Mouse (Mus musculus): ENCODE measurements around the gene Ass1.

Gene Ass1

DNA sequence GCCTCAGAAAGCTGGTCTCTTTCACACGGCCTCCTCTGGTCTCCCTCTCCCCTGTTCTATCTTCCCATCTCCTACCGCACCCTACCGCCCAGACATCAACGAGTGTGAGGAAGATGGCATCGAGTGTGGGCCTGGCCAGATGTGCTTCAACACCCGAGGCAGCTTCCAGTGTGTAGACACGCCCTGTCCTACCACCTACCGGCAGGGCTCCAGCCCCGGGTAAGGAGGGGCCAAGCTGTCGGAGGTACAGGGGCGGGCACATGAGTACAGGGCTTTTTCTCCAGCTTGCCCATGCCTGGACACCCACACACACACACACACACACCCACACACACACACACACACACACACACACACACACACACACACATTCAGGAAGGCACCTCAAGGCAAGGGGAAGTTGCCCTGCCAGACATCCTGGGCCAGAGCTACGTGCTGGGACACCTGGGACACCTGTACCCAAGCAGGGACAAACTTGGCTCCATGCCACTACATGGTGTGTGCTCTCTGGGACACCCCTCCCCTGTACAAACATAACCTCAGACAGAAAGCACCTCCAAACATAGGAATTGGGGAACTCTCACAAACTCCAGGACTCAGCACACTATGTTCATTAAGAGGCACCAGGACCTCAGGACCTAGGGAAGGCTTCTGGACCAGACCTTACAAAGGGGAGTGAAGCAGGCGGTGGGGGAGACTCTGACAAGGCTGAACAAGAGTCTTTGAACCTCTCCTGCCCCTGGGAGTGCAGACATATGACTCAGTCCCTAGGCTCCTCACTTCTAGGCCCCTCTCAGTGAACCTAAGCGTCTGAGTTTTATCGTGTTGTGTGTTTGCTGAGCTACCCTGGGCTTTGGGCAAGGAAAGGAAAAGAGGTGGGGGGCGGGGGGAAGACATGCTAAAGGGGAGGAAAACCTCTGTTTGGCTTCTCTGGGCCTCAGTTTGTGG, 10.7 kb upstream of the Ass1 start:
- DNase-seq = no peak

DNA sequence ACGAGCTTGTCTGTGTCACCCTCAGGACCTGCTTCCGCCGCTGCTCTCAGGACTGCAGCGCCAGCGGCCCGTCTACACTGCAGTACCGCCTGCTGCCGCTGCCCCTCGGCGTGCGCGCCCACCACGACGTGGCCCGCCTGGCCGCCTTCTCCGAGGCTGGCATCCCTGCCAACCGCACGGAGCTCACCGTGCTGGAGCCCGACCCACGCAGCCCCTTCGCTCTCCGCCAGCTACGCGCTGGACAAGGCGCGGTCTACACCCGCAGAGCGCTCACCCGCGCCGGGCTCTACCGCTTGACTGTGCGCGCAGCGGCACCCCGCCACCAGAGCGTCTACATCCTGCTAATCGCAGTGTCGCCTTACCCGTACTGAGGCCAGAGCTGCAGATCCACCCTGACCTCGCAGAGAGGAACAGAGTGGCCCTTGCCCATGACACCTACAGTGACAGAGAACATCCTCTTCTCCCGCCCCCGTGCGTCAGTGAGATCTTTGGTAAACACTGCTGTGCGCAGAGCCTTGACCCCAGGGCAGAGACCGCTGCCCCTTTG, 9.9 kb upstream of the Ass1 start:
- DNase-seq = no peak

DNA sequence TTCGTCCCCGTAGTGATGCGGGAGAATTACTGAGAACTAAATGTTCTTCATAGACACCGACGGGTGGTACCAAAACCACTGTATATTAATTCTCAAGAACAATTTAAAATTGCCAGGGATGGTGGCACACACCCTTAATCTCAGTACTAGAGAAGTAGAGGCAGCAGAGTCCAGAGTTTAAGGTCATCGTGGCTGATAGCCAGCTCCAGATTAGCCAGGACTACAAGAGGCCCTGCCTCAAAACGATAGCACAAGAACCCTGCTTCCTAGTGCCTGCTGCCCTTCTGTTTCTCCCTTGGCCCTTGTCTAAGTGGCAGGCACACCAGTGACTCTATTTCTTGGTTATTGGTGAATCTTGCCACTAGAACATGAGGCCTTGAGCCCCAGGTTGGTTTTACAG, 9.1 kb upstream of the Ass1 start:
- no peak for DNase-seq

DNA sequence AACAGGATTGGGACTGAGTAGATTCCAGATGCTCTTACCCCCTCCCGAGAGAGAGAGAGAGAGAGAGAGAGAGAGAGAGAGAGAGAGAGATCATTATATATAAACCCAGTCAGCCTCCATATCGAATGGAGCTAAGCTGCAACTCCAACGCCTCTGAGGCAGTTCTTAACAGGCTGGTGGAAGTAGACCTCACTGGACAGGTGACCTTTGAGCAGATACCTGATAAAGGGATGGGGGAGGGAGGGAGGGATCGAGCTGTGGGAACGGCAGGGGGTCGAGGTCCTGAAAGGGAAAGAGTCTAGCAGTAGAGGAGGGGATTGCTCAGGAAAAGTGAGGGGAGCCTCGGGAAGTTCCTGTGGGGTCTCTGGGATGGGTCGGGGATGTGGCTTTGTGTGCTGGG, 8.0 kb upstream of the Ass1 start:
- no peak for DNase-seq

DNA sequence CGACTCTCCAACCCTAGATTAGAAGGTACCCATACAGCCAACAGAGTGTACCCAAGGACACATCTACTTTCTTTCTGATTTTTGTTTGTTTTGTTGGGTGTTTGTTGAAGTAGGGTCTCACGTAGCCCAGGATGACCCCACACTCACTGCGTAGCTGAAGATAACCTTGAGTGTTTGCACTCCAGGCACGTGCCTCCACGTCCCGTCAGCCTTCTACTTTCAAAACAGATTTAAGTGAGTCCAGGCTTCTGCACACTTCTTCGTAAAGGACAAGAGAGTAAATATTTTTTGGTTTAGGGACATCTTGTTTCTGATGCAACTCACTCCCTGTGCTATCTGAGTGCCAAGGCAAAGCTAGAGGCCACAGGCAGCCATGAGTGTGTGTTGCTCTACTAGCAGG, 6.8 kb upstream of the Ass1 start:
- no peak for DNase-seq

DNA sequence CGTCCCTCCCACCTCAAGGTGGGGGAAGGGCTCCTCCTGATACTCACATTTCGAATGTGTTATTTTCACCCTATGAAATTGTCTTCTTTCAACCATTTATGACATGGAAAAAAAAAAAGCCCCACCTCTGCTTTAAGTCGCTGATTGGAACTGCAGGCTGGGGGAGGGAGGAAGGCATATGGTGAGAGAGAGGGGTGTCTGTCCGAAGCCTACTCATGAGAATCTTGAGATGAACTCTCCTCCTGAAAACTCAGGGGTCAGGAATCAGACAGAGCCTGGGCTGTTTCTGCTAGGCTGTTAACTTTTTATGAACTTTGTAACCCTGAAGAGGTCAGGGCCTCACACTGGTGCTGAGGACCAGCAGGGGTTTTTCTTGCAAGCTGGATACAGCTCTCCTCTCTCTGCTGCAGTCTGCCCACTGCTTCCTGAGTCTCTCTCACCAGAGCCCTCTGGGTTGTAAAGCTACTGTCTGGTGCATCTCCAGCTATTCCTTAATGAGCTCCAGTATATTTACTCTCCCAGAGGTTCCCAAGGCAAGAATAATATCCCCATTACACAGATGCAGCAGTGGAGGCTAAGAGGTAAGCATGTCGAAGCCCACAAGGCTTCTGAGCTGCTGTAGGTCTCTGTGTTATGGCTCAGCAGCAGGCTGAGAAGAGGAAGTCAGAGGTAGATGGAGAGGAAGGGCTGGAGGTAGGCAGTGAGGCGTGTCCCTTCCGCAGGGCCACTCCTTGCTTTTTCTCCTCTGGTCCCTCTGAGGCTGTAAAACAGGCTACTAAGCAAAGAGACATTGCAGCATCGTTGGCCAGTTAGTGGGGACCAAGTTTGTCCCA, 6.1 kb upstream of the Ass1 start:
- DNase-seq = no peak

DNA sequence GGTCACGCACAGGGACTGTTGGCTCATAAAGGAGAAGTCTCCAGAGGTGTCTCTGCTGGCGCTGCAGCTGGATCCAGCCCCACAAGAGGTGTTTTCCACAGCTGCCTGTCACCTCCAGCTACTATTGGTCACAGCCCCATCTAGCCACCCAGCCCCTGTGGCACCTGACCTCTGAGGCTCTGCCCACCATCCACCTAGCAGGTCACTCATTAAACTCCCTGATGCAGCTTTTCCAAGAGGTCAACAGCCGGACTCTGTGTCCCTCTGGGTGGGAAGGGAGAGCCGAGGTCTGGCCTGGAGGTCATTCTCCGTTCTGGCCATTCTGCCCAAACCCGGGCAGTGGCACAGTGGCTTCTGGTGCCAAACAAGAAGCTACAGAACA, 5.5 kb upstream of the Ass1 start:
- no peak for DNase-seq

DNA sequence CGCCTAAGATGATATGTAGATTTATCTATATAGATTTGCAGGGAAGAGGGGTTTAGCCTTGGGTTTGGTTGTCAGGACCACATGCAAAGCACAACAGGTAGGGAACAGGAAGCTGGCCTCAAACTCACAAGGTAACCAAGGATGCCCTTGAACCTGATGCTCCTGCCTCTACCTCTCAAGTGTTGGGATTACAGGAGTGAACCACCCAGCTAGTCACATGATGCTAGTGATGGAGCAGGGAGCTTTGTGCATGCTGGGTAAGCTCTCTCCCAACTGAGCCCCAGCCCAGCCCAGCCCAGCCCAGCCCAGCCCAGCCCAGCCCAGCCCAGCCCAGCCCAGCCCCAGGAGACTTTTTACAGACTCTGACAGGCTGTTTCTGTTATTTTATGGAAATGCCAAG, 2.5 kb upstream of the Ass1 start:
- no peak for DNase-seq

DNA sequence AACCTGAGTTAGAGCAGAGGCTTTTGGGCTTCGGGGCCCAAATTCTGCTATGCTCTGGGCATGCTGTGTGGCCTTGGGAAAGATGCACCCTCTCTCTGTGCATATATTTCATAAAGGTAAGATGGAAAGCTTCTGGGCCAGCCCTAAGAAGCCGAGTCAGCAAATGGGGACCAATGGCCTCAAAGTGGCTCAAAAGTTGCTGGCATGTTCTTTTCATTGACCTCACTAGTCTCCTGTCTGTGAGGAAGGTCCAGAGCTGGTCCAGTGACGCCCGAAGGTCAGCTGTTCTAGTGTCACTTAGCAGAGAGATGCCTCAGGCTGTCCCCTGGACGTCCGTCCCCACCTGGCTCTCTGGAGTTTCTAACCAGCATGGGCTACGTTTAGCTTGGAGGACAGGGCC, 1.1 kb upstream of the Ass1 start:
- no peak for DNase-seq

DNA sequence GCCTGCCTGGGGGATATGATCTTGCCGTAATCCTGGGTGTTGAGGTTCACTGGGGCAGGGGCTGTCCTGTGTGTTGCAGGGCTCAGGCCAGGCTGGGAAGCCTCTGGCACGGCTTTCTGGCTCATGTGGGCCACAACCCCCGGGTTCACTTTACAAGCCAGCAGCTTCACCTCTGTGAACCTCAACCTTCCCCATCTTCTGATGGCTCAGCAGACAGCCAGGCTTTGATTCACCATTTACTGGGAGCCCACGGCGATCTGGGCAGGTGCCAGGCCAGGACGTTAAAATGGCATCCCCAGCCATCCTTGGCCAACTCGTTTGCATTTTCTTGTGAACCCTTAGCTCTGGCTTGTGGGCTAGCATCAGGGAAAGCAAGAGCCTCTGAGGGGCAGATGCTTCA, 527 bp upstream of the Ass1 start:
- DNase-seq = no peak

DNA sequence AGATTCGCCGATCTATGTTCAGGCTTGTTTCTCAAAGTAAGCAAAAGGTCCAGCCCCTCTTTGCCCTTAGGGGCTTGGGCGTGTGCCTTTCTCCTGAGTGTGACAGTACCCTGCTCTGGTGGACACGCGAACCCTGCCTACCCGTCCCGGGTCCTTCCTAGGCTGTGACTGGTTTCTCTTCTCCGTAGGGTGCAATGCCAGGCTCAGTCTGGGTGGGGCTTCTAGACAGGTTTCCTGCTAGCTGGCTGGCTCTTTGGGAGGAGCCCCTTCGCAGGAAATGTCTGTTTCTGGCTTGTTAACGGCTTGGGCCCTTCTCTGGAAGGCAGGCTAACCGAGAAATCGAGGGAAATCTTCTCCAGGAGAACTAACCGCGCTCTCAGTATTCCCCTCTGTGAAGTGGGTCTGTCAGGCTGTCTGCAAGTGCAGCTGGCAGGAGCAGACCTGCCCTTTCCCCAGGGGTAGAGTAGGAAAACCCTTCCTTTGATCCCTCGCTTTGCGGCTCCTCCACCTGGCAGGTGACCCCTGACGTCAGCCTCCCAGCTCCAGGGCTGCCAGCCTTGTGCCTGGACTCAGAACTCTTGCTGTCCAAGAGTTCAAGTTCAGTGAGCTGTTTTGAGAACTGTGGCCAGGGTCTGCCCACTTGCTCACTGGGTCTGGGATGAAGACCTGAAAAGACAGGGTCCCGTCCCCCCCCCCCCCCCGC, 827 bp downstream of the Ass1 start:
- no peak for DNase-seq

DNA sequence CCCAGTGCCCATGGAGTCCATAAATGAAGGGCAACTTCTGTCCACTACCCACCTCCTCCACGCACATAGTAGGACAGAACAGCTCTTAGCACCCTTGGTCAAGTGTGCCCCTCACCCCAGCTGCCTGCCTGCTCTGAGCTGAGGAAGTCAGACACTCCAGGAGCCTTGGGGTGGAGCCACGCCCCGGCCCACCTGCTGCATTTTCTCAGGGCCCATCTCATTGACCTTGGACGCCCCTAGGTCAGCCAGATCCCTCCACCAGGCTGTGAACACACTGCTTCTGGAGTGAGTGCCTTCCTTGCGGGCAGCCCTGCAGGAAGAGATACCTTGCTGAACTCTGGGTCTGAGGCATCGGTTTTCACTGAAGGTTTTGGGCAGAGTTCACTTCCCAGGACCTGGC, 1.6 kb downstream of the Ass1 start:
- no peak for DNase-seq

DNA sequence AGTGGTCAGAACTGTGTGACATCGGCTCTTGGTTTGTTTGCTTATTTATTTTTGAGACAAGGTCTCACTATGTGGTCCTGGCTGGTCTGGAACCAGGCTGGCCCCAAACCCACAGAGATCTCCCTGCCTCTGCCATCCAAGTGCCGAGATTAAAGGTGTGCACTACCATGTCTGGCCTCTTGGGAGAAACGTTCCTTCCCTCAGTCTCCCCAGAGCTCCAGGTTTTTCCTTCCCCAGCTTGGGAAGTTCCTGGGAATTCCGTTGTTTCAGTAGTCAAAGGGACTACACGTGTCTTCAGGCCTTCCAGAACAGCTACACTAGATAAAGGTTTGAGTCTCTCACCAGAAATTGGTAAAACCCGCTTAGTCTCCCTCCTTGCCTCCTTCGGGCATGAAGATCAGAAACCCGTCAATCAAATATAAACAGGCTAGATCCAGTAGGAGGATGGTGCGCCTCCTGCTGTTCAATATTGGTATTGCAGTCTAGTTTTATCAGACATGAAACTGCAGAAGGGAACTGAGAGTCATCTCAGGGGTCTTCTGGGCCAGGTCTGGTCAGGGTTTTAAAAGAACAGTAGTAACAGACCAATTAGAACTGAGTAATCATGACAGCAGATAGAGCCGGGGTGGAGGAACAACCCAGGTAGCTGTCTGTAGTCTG, 2.5 kb downstream of the Ass1 start:
- no peak for DNase-seq

DNA sequence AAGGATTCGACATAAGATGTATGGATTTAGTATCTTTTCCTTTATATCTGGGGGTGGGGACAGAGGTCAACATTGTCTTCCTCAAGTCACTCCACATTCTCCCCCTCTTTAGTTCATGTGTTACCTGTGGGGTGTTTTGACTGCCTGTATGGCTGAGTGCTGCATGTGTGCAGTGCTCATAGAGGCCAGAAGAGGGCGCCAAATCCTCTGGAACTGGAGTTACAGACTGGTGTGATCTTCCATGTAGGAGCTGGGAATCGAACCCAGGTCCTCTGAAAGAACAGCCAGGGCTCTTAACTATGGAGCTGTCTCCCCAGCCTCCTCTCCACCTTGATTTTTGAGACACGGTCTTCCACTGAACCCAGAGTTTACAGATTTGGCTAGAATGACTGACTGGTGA, 3.9 kb downstream of the Ass1 start:
- no peak for DNase-seq

DNA sequence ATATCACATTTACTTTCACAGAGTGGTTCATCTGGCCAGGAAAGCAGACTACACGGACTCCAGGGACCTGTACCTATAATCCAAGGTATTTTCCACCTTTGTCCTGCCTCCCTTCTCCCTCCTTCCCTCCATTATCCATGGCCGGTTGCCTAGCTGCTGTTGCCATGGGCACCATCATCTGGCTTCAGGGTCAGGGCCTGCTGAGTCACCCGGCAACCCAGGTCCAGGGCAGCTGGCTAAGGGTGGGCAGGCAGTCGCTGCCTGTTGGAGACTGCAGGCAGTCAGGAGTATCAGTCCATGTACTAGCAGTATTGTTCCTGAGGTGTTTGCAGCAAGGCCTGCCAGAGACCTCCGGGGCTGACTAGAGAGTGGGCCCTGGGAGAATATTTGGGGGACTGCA, 4.7 kb downstream of the Ass1 start:
- DNase-seq = no peak

DNA sequence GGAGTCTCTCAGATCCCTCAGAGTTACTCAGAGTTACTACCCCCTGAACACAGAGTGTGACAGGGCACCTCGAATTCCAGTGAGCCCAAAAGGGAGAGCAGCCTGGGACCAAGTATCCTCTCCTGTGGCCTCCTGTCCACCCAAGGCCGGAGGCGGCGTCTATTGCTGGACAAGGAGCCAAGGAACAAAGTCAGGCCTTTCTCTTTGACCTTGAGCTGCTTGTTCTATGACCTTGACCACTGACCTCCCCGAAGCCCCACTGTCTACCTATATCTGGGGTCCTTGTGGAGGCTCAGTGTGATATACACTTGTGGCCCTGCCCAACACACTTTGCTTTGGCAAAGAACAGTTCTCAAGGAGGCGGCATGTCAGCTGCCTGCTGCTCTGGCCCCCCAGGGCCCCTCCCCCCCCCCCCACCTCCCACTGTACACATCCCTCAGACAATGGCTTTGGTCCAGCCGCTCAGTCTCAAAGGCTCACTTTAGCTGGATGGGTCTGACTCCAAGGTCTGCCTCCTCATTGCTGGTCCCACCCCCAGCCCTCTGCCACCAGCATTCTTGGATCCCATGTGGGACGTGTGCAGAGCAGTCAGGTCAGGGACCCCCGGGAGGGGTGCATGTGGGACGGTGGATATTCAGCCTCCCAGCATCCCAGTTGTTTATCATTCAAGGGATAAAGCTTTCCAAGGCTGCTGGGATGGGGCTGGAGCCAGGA, 6.3 kb downstream of the Ass1 start:
- no peak for DNase-seq

DNA sequence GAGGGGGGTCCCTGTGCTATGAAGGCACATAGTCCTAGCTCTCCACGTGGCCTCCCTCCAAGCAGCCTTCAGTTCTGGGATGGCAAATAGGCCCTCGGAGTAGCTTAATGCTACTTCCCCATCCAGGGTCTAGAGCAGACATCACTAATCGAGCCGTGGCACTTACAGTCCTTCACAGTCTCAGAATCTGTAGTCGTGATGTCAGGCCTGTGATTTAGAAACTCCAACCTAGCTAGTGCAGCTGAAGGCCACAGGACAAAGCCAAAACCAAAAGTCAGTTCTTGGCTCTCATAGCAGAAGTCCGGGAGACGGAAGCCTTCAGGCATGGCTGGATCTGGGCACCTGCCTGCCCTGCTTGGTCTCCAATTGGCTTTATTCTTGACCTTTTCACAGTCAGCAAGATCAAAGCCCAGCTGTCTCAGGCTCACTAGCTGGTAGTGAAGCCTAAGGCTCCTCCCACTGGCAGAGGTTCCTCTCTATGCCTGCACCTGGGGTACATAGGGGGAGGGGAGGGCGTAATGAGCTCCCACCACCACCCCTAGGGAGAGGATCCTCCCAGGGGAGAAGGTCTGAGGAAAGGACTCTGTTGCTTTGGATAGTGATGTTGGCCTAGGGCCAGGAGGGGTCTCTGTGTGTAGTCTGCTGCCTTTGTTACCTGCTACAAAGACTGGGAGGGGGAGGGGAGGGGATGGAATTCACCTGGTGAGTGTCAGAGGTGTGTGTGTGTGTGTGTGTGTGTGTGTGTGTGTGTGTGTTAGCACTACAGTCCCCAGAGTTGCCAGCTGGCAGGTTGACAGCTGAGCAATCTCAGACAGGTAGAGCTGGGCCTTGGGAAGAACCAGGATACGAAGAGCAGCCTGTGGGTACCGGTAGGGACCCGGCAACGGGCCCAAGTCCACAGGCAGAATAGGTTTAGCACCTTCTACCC, 7.5 kb downstream of the Ass1 start:
- no peak for DNase-seq

DNA sequence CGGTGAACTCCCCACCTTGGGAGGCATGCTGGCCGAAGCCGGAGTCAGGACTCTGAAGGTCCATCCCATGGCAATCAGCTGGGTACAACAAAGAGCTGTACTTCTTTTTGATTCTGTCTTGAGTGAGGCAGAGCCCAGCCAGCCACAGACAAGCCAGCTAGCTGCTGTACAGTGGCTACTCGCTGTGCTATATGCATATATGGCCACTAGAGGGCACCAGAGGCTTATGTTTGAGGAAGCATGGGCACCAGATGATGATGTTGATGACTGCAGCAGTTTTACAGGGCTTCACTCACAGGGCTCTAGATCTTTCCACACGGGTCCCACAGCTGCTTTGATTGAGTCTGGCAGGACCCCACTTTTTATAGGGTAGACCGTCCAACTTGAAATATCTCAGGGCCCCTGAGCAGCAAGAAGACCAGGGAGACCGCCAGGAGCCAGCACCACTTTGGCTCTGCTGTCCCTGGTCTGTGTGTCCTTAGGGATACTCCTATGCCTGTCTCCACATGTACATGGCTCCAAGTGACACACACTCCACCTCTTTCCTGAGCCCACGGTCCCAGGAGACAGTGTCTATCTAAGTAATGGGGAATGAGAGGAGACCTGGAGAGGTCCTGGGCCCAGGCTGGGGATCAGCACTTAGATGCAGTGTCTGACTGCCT, 13.0 kb downstream of the Ass1 start:
- peak; percentile 89 for DNase-seq

DNA sequence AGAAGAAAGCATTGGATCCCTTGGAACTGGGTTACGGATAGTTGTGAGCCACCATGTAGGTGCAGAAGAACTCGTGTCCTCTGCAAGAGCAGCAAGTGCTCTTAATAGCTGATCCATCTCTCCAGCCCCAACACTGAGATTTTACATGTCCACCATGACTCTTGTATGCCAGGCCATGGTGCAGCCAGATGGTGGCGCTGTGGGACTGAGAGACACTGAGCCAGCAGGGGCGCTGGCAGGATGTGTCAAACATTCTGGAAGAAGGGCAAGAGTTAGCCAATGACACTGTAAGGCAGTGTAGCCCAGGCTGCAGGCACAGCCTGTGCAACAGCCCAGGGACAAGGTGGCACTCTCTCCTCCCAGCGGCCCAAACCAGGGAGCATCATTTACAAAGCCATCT, 14.2 kb downstream of the Ass1 start:
- peak; percentile 86 for DNase-seq

DNA sequence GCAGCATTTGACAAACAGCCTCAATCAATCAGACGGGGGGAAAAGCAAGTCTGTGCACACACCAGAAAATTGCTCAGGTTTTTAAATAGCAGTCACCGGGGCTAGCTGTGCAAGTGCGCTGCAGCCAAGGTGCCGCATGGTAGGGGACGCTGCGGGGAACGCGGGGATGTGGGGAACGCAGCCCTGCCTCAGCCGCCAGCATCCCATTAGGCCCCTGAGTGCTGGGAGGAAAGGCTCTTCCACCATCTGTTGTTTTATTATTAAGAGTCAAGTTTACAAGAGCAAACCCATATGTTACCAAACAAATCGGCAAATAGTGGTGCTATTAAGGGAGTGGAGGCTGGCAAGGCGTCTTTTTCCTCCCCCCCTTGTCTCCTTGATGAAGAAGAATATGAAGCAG, 19.2 kb downstream of the Ass1 start:
- peak; percentile 64 for DNase-seq
